Mouse (Mus musculus) hindbrain, embryonic 11.5 days (tissue): Measurements from ENCODE around the gene Plppr3. TPM values are rescaled to one million over a fixed set of nuclear protein-coding genes. Genes with fewer than 3 reads are reported as not detected.

Experiments
- ATAC-seq: fragments of 200-750 bp; cut with Nextera tagmentation; 2 replicates; pipeline ENCODE4 v1.8.0; 2017; ENCODE audit warnings: mild to moderate bottlenecking, moderate TSS enrichment, moderate library complexity; ENCODE audit not compliant: low FRiP score
- DNase-seq: peaks from one replicate; pipeline ENCODE4 v3.0.0-alpha.2; 2015; ENCODE audit warnings: low spot score
- H3K27ac ChIP-seq: fragments of 300-500 bp; sonication (generic); 2 replicates; pipeline ENCODE4 v1.5.1; 2014; ENCODE audit warnings: mild to moderate bottlenecking, low read depth, low read length
- H3K27me3 ChIP-seq: fragments of 300-500 bp; sonication (generic); 2 replicates; pipeline ENCODE4 v1.6.1; 2014; ENCODE audit warnings: mild to moderate bottlenecking, low read length, moderate library complexity, mixed read lengths; ENCODE audit not compliant: control insufficient read depth, insufficient read depth
- H3K36me3 ChIP-seq: fragments of 300-500 bp; sonication (generic); 2 replicates; pipeline ENCODE4 v1.6.1; 2014; ENCODE audit warnings: mild to moderate bottlenecking, low read length, moderate library complexity, mixed read lengths; ENCODE audit not compliant: control insufficient read depth, insufficient read depth
- H3K4me1 ChIP-seq: fragments of 300-500 bp; sonication (generic); replicated peaks from 2 replicates; pipeline ENCODE4 v1.6.1; 2014; ENCODE audit warnings: low read length, mixed read lengths; ENCODE audit not compliant: control insufficient read depth, insufficient read depth
- H3K4me2 ChIP-seq: fragments of 300-500 bp; sonication (generic); replicated peaks from 2 replicates; pipeline ENCODE4 v1.6.1; 2014; ENCODE audit warnings: mild to moderate bottlenecking, low read depth, low read length
- H3K4me3 ChIP-seq: fragments of 300-500 bp; sonication (generic); 2 replicates; pipeline ENCODE4 v1.5.1; 2014; ENCODE audit warnings: low read depth, low read length
- H3K9ac ChIP-seq: fragments of 300-500 bp; sonication (generic); 2 replicates; pipeline ENCODE4 v1.6.1; 2014; ENCODE audit warnings: low read depth, low read length
- H3K9me3 ChIP-seq: fragments of 300-500 bp; sonication (generic); 2 replicates; pipeline ENCODE4 v1.6.1; 2016; ENCODE audit warnings: low read length; ENCODE audit not compliant: control insufficient read depth
- WGBS: fragments of 180-500 bp; shearing (Covaris S2); extraction: QIAGEN DNeasy Blood & Tissue Kit; methylation state at CpG from one replicate; pipeline ENCODE4 v1.1.7; 2014; 5-methylcytosine and 5-hydroxymethylcytosine counted together
- polyA plus RNA-seq: library from polyadenylated mRNA; unstranded; fragments of >200 nt; fragmentation: Nextera tagmentation; extraction: Ambion mirVana; gene quantifications from 2 replicates; pipeline ENCODE4 v1.2.1, GENCODE M21; 2014

Plppr3 gene
- polyA plus RNA-seq, 1 experiment from 2014 or later: 150 TPM

- Histone ChIP-seq H3K27ac (no peak overlapping the region), H3K36me3 (no peaks in the 10 kb centered on the region), H3K4me2 (no peak overlapping the region), H3K9me3 (no peaks in the 10 kb centered on the region), H3K4me3 (no peak overlapping the region), H3K4me1 (0 out of 2 replicates have a peak, but pooled peaks cover 2% of the 10 kb centered on the region), H3K9ac (no peak overlapping the region), H3K27me3 (peaks cover 14% of the 10 kb centered on the region)
- WGBS: 21% methylated on average over 9 of the region's 9 CpGs
- DNase-seq (no peak), ATAC-seq (no peak)
Observed at GRCm38 (mm10) chr10:79880721-79881120, 6.3 kb upstream of the Plppr3 start.

DNA sequence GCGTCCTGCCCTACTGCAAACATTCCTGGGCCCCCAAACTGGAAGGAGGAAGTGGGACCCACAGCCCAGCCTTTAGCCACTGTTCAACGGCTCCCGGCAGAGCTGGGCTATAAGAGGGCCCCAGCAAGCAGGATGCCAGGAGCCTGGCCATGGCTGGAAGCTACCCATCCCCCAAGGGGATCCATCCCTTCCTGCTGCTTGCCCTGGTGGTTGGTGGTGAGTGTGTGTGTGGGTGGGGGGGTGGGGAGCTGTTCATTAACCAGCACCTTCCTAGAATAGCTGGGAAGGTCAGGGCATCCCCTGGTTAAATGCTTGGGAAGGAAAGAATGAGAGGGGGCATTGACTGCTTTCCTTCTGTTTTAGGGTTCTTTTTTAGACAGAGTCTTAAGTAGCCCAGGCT lies 5.1 kb upstream of the Plppr3 start:
- ATAC-seq (no peak), DNase-seq (no peak)
- H3K9ac ChIP-seq: no peak overlapping the region
- H3K27ac ChIP-seq: no peak overlapping the region
- H3K4me2 ChIP-seq: no peak overlapping the region
- H3K9me3 ChIP-seq: no peaks in the 10 kb centered on the region
- H3K27me3 ChIP-seq: peaks cover 14% of the 10 kb centered on the region
- WGBS: 53% methylated on average over 3 of the region's 3 CpGs
- H3K4me1 ChIP-seq: peaks cover 2% of the 10 kb centered on the region; the same call in 1 of the 2 replicates
- no peak overlapping the region for H3K4me3 ChIP-seq
- H3K36me3 ChIP-seq: no peaks in the 10 kb centered on the region

- H3K9ac ChIP-seq: no peak overlapping the region
- no peaks in the 10 kb centered on the region for H3K36me3 ChIP-seq
- peaks cover 13% of the 10 kb centered on the region for H3K27me3 ChIP-seq
- no peak for DNase-seq
- H3K4me2 ChIP-seq: no peak overlapping the region
- no peaks in the 10 kb centered on the region for H3K9me3 ChIP-seq
- no peak overlapping the region for H3K4me3 ChIP-seq
- WGBS: 55% methylated on average over 12 of the region's 12 CpGs
- ATAC-seq: no peak
- H3K27ac ChIP-seq: no peak overlapping the region
- peaks cover 2% of the 10 kb centered on the region; the same call in 1 of the 2 replicates for H3K4me1 ChIP-seq
Observed at GRCm38 (mm10) chr10:79877757-79878156, 3.3 kb upstream of the Plppr3 start.

- Histone ChIP-seq H3K9ac (no peak overlapping the region), H3K9me3 (no peaks in the 10 kb centered on the region), H3K36me3 (no peaks in the 10 kb centered on the region), H3K4me1 (peaks cover 2% of the 10 kb centered on the region; the same call in 1 of the 2 replicates), H3K4me3 (no peak overlapping the region), H3K27ac (no peak overlapping the region), H3K4me2 (no peak overlapping the region), H3K27me3 (peaks cover 8% of the 10 kb centered on the region)
- ATAC-seq (no peak), DNase-seq (no peak)
- WGBS: 38% methylated on average over 1 of the region's 1 CpGs
Observed at GRCm38 (mm10) chr10:79877174-79877573, 2.7 kb upstream of the Plppr3 start.

- Histone ChIP-seq H3K4me2 (peak overlapping the region; percentile 58), H3K36me3 (peaks cover 5% of the 10 kb centered on the region; the same call in 1 of the 2 replicates), H3K27ac (peak overlapping the region; percentile 89), H3K9me3 (no peaks in the 10 kb centered on the region), H3K4me3 (peak overlapping the region; percentile 68), H3K4me1 (no peaks in the 10 kb centered on the region; the same call in 1 of the 2 replicates), H3K27me3 (no peaks in the 10 kb centered on the region), H3K9ac (peak overlapping the region; percentile 93)
- ATAC-seq (peak; percentile 28; the same call in 1 of the 2 replicates), DNase-seq (peak; percentile 60)
- 3% methylated on average over 26 of the region's 26 CpGs for WGBS
Observed at GRCm38 (mm10) chr10:79873715-79874289, 632 bp downstream of the Plppr3 start.

GRCm38 (mm10) chr10:79873313-79873712 lies 1.1 kb downstream of the Plppr3 start:
- 12% methylated on average over 6 of the region's 6 CpGs for WGBS
- Histone ChIP-seq H3K36me3 (peaks cover 5% of the 10 kb centered on the region; the same call in 1 of the 2 replicates), H3K4me2 (peak overlapping the region; percentile 58), H3K4me3 (peak overlapping the region; percentile 68), H3K27ac (peak overlapping the region; percentile 89; the same call in 1 of the 2 replicates), H3K9me3 (no peaks in the 10 kb centered on the region), H3K9ac (peak overlapping the region; percentile 93), H3K27me3 (no peaks in the 10 kb centered on the region), H3K4me1 (no peaks in the 10 kb centered on the region; the same call in 1 of the 2 replicates)
- ATAC-seq (peak; percentile 15; the same call in 1 of the 2 replicates), DNase-seq (no peak)

DNA sequence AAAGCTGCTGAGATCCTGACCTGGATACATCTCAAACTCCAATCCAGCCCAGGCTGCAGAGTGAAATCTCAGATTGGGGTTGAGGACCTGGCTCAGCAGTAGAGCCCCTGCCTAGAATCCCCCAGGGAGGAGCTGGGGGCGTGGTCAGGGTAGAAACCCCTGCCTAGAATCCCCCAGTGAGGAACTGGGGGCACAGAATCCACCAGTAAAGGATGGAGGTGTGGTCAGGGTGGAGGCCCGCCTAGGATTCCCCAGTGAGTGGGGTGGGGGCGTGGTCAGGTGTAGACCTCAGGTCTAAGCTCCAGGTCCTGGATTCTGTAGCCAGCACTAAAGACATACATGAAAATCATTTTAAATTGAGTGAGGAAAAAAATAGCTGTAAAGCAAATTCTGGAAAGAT lies 1.6 kb downstream of the Plppr3 start:
- H3K4me3 ChIP-seq: peak overlapping the region; percentile 68
- no peak for DNase-seq
- peak overlapping the region; percentile 58 for H3K4me2 ChIP-seq
- no peaks in the 10 kb centered on the region for H3K9me3 ChIP-seq
- 42% methylated on average over 3 of the region's 3 CpGs for WGBS
- H3K36me3 ChIP-seq: peaks cover 5% of the 10 kb centered on the region; the same call in 1 of the 2 replicates
- H3K27me3 ChIP-seq: no peaks in the 10 kb centered on the region
- ATAC-seq: no peak
- no peaks in the 10 kb centered on the region; the same call in 1 of the 2 replicates for H3K4me1 ChIP-seq
- H3K27ac ChIP-seq: no peak overlapping the region
- H3K9ac ChIP-seq: peak overlapping the region; percentile 93

DNA sequence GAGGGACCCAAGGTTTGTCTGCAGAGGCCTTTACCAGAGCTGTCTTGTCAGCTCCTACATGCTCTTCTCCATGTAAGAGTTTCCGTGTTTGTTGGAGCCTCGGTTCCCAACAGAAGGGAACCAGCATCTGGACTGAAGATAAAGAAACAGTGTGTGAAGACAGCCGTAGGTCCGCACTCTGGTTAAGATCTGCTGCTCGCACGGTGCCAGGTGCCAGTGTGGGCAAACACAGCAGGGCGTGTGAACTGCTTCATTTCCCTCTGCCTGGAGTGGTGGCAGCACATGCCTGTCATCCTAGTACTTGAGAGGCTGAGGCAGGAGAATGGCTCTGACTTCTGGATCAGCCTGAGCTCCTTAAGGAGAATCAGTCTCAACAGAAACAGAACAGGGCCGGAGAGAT lies 2.6 kb downstream of the Plppr3 start:
- H3K4me2 ChIP-seq: peak overlapping the region; percentile 58; the same call in 1 of the 2 replicates
- H3K36me3 ChIP-seq: peaks cover 5% of the 10 kb centered on the region; the same call in 1 of the 2 replicates
- 92% methylated on average over 8 of the region's 8 CpGs for WGBS
- no peak for DNase-seq
- H3K27me3 ChIP-seq: no peaks in the 10 kb centered on the region
- H3K4me1 ChIP-seq: no peaks in the 10 kb centered on the region; the same call in 1 of the 2 replicates
- no peak overlapping the region for H3K4me3 ChIP-seq
- no peak for ATAC-seq
- H3K9ac ChIP-seq: no peak overlapping the region
- H3K9me3 ChIP-seq: no peaks in the 10 kb centered on the region
- H3K27ac ChIP-seq: no peak overlapping the region

- H3K9me3 ChIP-seq: no peaks in the 10 kb centered on the region
- H3K27ac ChIP-seq: no peak overlapping the region
- H3K4me2 ChIP-seq: no peak overlapping the region
- ATAC-seq (no peak), DNase-seq (no peak)
- H3K4me1 ChIP-seq: no peaks in the 10 kb centered on the region
- no peak overlapping the region for H3K9ac ChIP-seq
- 82% methylated on average over 11 of the region's 11 CpGs for WGBS
- peaks cover 12% of the 10 kb centered on the region; the same call in 1 of the 2 replicates for H3K36me3 ChIP-seq
- no peaks in the 10 kb centered on the region for H3K27me3 ChIP-seq
- H3K4me3 ChIP-seq: no peak overlapping the region
Observed at GRCm38 (mm10) chr10:79866601-79867000, 7.8 kb downstream of the Plppr3 start.
